In genomic region chr7:60728108-60728721, GRCm38 (mm10) we compare ENCODE assay signal across 7 mouse cellular contexts.
DNase-seq lines count a peak whose midpoint lies in the region; ATAC-seq lines count a peak whose summit lies in the region.
"Not testable (repeated sequence)": the region's sequence is repeated elsewhere in the genome, so short reads cannot be mapped to it uniquely, and the experiment has no call there.

No protein-coding gene starts in this region.

- H3K36me3 ChIP-seq in forebrain, embryonic 12.5 days (replicated peaks); hindbrain, embryonic 13.5 days; neural tube, embryonic 11.5 days (ENCODE audit: control insufficient read depth, insufficient read depth, low read length): not testable (repeated sequence)

- H3K4me2 ChIP-seq in forebrain, embryonic 12.5 days; hindbrain, embryonic 13.5 days; neural tube, embryonic 11.5 days (ENCODE audit: low read depth): not testable (repeated sequence)

- H3K27me3 ChIP-seq in forebrain, embryonic 12.5 days; hindbrain, embryonic 13.5 days; neural tube, embryonic 11.5 days (ENCODE audit: control insufficient read depth, insufficient read depth, low read length): not testable (repeated sequence)

- not testable (repeated sequence) for H3K9ac ChIP-seq in forebrain, embryonic 12.5 days; hindbrain, embryonic 13.5 days; neural tube, embryonic 11.5 days (ENCODE audit: low read length)

- DNase-seq in Muller cell, postnatal 12 days (ENCODE audit: inconsistent ontology term), result peak; percentile 17
- peak; percentile 1 to 2 for DNase-seq in cerebellum, postnatal 25 days
- DNase-seq in kidney, postnatal 4 days, result peak; percentile 4 to 9
- DNase-seq in lung, postnatal 10 days, result peak; percentile 1
- DNase-seq in neural tube, embryonic 11.5 days (ENCODE audit: low spot score), result peak; percentile 33

- peak; percentile 60; the same call in 1 of the 2 replicates for ATAC-seq in forebrain, embryonic 12.5 days (ENCODE audit: low FRiP score)
- ATAC-seq in hindbrain, embryonic 13.5 days (ENCODE audit: low FRiP score), result peak; percentile 49; the same call in 1 of the 2 replicates
- ATAC-seq in neural tube, embryonic 11.5 days (ENCODE audit: insufficient read depth, low FRiP score, low TSS enrichment), result not testable (repeated sequence)

- WGBS in forebrain, embryonic 12.5 days, result 16% methylated on average over 5 of the region's 5 CpGs
- WGBS in hindbrain, embryonic 13.5 days, result 11% methylated on average over 5 of the region's 5 CpGs
- 12% methylated on average over 5 of the region's 5 CpGs for WGBS in neural tube, embryonic 11.5 days

- not testable (repeated sequence) for H3K4me3 ChIP-seq in forebrain, embryonic 12.5 days (replicated peaks); hindbrain, embryonic 13.5 days; neural tube, embryonic 11.5 days (ENCODE audit: low read depth, low read length)

- H3K27ac ChIP-seq in forebrain, embryonic 12.5 days; hindbrain, embryonic 13.5 days; neural tube, embryonic 11.5 days (ENCODE audit: low read depth, low read length): not testable (repeated sequence)

- not testable (repeated sequence) for H3K4me1 ChIP-seq in forebrain, embryonic 12.5 days; hindbrain, embryonic 13.5 days (replicated peaks); neural tube, embryonic 11.5 days (ENCODE audit: control insufficient read depth, insufficient read depth, low read length)

- not testable (repeated sequence) for H3K9me3 ChIP-seq in forebrain, embryonic 12.5 days; hindbrain, embryonic 13.5 days; neural tube, embryonic 11.5 days (ENCODE audit: control insufficient read depth, low read length)
